Mouse (Mus musculus) lung, postnatal 0 days (tissue): Measurements from ENCODE around the gene Msh4. TPM values are rescaled to one million over a fixed set of nuclear protein-coding genes. Genes with fewer than 3 reads are reported as not detected.

ENCODE experiments used
- ATAC-seq: fragments of 200-750 bp; cut with Nextera tagmentation; 2 replicates; pipeline ENCODE4 v1.8.0; 2017; ENCODE audit warnings: moderate library complexity
- DNase-seq: peaks from one replicate; pipeline ENCODE4 v3.0.0-alpha.2; 2016; ENCODE audit warnings: low spot score
- H3K27ac ChIP-seq: fragments of 300-500 bp; sonication (generic); 2 replicates; pipeline ENCODE4 v1.5.1; 2014; ENCODE audit warnings: antibody characterized with exemption, mild to moderate bottlenecking, low read length, mixed read lengths
- H3K27me3 ChIP-seq: fragments of 300-500 bp; sonication (generic); replicated peaks from 2 replicates; pipeline ENCODE4 v1.6.1; 2014; ENCODE audit warnings: low read length, mixed read lengths; ENCODE audit not compliant: insufficient read depth
- H3K36me3 ChIP-seq: fragments of 300-500 bp; sonication (generic); 2 replicates; pipeline ENCODE4 v1.6.1; 2014; ENCODE audit warnings: low read length, mixed read lengths; ENCODE audit not compliant: insufficient read depth
- H3K4me1 ChIP-seq: fragments of 300-500 bp; sonication (generic); 2 replicates; pipeline ENCODE4 v1.6.1; 2014; ENCODE audit warnings: antibody characterized with exemption, low read depth, low read length, mixed read lengths; ENCODE audit not compliant: insufficient read depth
- H3K4me2 ChIP-seq: fragments of 300-500 bp; sonication (generic); replicated peaks from 2 replicates; pipeline ENCODE4 v1.6.1; 2014; ENCODE audit warnings: low read depth, mild to moderate bottlenecking, low read length, moderate library complexity, mixed read lengths
- H3K4me3 ChIP-seq: fragments of 300-500 bp; sonication (generic); 2 replicates; pipeline ENCODE4 v1.5.1; 2014; ENCODE audit warnings: low read depth, low read length
- H3K9ac ChIP-seq: fragments of 300-500 bp; sonication (generic); replicated peaks from 2 replicates; pipeline ENCODE4 v1.6.1; 2014; ENCODE audit warnings: low read depth, mild to moderate bottlenecking
- H3K9me3 ChIP-seq: fragments of 300-500 bp; sonication (generic); 2 replicates; pipeline ENCODE4 v1.6.1; 2016; ENCODE audit warnings: low read length, mixed read lengths
- CTCF ChIP-seq: IDR thresholded peaks from 2 replicates; pipeline ENCODE4 v1.5.1; 2016; ENCODE audit warnings: antibody characterized with exemption, mild to moderate bottlenecking
- EP300 ChIP-seq: IDR thresholded peaks from 2 replicates; pipeline ENCODE4 v1.6.1; 2016; ENCODE audit warnings: antibody characterized with exemption, mild to moderate bottlenecking, control low read depth
- WGBS: fragments of 180-500 bp; shearing (Covaris S2); extraction: QIAGEN DNeasy Blood & Tissue Kit; methylation state at CpG from one replicate; pipeline ENCODE4 v1.1.7; 2014; 5-methylcytosine and 5-hydroxymethylcytosine counted together
- polyA plus RNA-seq: library from polyadenylated mRNA; unstranded; fragments of >200 nt; fragmentation: Nextera tagmentation; extraction: Ambion mirVana; gene quantifications from 2 replicates; pipeline ENCODE4 v1.2.1, GENCODE M21; 2015

Msh4 gene
- polyA plus RNA-seq, 1 experiment from 2014 or later: 0.08 TPM

DNA sequence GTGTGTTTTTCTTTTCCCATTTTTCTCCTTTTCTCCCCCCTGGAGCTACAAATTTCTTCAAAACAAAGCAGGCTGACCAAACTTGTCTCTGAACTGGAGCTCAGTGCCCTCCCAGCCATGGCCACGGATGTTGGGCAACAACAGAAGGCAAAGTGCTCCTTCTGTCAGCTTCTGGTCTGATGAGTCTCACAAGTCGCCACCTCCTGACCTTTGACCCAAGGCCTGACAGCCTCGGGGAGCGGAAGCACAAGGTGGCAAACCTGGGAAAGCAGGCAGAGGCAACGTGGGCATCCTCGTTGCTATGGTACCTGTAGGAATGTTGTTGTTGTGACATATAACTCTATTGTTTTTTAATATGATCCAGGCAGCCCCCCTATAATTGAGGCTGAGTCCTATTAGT is 79.3 kb downstream of the Msh4 start:
- Histone ChIP-seq H3K9me3 (no peaks in the 10 kb centered on the region), H3K4me2 (no peak overlapping the region), H3K36me3 (no peaks in the 10 kb centered on the region), H3K4me1 (no peaks in the 10 kb centered on the region), H3K27me3 (no peaks in the 10 kb centered on the region), H3K27ac (no peak overlapping the region), H3K4me3 (no peak overlapping the region), H3K9ac (no peak overlapping the region)
- no peak for DNase-seq
- TF ChIP-seq CTCF (no peak), EP300 (no peak)
- 29% methylated on average over 6 of the region's 6 CpGs for WGBS
- ATAC-seq: no peak

DNA sequence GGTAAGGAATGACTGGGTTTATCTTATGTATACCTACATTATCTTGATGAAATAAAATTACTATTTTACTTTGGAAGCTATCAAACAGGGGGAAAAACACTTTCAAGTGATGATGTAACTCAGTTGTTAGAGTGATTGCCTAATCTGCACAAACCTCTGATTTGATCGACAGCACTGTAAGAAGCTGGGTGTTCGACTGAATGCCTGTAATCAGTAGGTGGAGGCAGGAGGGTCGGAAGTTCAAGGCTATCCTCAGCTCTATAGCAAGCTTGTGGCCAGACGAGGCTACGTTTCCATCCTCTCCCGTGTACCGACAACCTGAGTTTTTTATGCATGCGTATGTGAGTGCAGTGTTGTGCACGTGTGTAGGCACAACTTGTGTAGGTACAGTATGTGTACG is 80.7 kb downstream of the Msh4 start:
- Histone ChIP-seq H3K4me2 (no peak overlapping the region), H3K27ac (no peak overlapping the region), H3K9me3 (no peaks in the 10 kb centered on the region), H3K27me3 (no peaks in the 10 kb centered on the region), H3K36me3 (no peaks in the 10 kb centered on the region), H3K4me1 (no peaks in the 10 kb centered on the region), H3K4me3 (no peak overlapping the region), H3K9ac (no peak overlapping the region)
- ATAC-seq: no peak
- 83% methylated on average over 10 of the region's 10 CpGs for WGBS
- no peak for TF ChIP-seq CTCF
- no peak for TF ChIP-seq EP300
- no peak for DNase-seq

DNA sequence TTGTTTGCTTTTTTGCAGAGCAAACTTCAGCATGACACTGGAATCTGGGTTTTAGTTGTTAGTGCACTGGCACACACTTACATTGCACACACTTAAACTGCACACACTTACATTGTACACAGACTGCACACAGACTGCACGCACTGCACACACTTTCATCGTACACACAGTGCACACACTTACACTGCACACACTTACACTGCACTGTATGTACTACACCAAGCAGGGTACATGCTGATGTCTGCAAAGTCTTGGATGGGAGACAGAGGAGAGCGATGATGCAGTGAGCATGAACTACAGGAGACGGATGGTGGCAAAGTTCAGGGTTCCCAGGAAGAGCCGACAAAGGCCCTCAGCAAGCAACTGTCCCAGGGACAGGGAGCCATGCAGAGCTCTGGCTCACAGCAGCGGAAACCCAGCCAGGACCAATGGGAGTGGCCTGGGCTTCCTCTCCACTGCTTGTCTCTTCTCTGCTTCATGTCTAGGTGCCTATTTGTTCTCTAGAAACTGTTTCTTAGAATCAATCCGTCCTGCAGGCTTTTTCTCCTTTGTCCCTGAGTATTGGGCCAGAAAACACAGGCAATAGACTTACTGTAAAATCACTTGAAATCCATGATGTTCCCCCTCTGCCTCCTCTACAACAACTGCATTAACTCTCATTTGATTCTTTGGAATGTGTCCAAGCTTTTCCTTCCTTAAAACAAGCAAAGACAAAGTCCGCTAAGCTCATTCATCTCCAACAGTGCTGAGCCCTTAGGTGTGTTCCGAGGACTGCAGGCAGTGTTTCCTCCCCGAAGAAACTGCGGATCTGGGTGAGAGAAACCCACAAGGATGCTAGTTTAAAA is 82.0 kb downstream of the Msh4 start:
- no peak for ATAC-seq
- Histone ChIP-seq H3K4me1 (no peaks in the 10 kb centered on the region), H3K27me3 (no peaks in the 10 kb centered on the region), H3K4me3 (no peak overlapping the region), H3K4me2 (no peak overlapping the region), H3K36me3 (no peaks in the 10 kb centered on the region), H3K27ac (no peak overlapping the region), H3K9me3 (no peaks in the 10 kb centered on the region), H3K9ac (no peak overlapping the region)
- DNase-seq: no peak
- WGBS: 50% methylated on average over 11 of the region's 11 CpGs
- no peak for TF ChIP-seq CTCF
- no peak for TF ChIP-seq EP300

DNA sequence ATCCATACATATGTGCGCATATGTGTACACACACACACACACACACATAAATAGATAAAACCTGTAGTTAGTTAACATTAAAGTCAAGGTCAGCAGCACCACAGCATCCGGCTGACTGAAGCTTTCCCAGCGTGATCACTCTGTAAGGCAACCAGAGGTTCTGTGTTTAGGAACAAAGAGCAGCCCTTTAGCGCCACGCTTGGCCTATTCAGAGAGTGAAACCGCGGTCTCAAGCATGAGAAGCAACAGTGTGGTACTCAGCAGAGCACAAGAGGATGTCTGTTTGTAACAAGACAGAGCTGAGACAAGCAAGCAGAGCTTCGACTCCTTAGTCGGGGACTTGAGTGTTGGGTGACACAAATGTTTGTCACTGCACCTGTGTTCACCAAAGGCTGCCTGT is 86.5 kb downstream of the Msh4 start:
- ATAC-seq: no peak
- no peaks in the 10 kb centered on the region for H3K4me1 ChIP-seq
- no peaks in the 10 kb centered on the region for H3K36me3 ChIP-seq
- H3K9ac ChIP-seq: no peak overlapping the region
- H3K27ac ChIP-seq: no peak overlapping the region
- no peak overlapping the region for H3K4me2 ChIP-seq
- DNase-seq: no peak
- H3K4me3 ChIP-seq: no peak overlapping the region
- H3K9me3 ChIP-seq: no peaks in the 10 kb centered on the region
- 85% methylated on average over 9 of the region's 9 CpGs for WGBS
- no peaks in the 10 kb centered on the region for H3K27me3 ChIP-seq
- TF ChIP-seq CTCF: no peak
- no peak for TF ChIP-seq EP300

DNA sequence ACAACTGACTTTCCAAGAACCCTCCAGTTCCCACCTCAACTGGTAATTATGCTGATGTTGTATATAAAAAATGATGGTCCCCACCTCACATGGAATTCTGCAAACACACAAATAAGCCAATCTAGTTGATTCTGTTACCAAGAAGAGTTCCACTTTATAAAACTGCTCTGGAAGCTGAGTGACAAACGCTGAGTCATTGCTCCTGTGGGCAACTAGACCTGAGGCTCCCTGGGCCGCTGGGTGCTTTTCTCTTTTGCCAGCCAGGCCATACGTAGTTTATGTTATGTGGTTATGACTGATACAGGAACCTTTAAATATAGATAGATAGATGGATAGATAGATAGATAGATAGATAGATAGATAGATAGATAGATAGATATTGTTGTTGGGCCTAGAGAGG is 87.2 kb downstream of the Msh4 start:
- H3K27ac ChIP-seq: no peak overlapping the region
- no peaks in the 10 kb centered on the region for H3K9me3 ChIP-seq
- WGBS: 95% methylated on average over 3 of the region's 3 CpGs
- DNase-seq: no peak
- no peak overlapping the region for H3K4me2 ChIP-seq
- H3K27me3 ChIP-seq: no peaks in the 10 kb centered on the region
- H3K4me1 ChIP-seq: no peaks in the 10 kb centered on the region
- TF ChIP-seq CTCF: no peak
- TF ChIP-seq EP300: no peak
- no peaks in the 10 kb centered on the region for H3K36me3 ChIP-seq
- ATAC-seq: no peak
- no peak overlapping the region for H3K4me3 ChIP-seq
- H3K9ac ChIP-seq: no peak overlapping the region

DNA sequence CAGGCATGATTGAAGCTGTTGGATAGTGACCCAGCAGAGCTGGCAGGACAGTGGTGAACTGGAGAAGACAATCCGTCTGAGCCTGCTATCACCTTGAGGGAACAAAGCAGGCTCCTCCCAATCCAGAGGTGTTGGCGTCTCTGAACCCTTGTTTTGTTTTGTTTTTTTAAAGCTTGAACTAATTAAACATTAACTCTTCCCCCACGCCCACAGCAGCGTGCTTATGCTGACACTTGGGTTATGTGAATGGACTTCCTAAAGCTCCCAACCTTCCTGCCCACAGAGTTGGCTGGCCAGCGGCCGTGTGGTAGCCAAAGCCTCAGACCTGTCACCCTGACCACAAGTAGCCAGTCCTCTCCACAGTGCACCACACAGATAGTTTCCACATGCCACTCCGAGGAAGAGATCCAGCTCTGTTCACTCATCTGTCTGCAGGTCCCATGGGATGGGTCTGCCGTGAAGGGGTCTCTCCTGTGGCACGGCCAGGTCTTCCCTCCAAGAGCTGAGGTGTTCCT is 88.5 kb downstream of the Msh4 start:
- no peak overlapping the region for H3K4me3 ChIP-seq
- ATAC-seq (no peak), DNase-seq (no peak)
- H3K27me3 ChIP-seq: no peaks in the 10 kb centered on the region
- H3K36me3 ChIP-seq: no peaks in the 10 kb centered on the region
- H3K9ac ChIP-seq: no peak overlapping the region
- H3K27ac ChIP-seq: no peak overlapping the region
- H3K4me2 ChIP-seq: no peak overlapping the region
- H3K4me1 ChIP-seq: no peaks in the 10 kb centered on the region
- TF ChIP-seq CTCF (no peak), EP300 (no peak)
- no peaks in the 10 kb centered on the region for H3K9me3 ChIP-seq
- 79% methylated on average over 9 of the region's 9 CpGs for WGBS
